In the genomic region with DNA sequence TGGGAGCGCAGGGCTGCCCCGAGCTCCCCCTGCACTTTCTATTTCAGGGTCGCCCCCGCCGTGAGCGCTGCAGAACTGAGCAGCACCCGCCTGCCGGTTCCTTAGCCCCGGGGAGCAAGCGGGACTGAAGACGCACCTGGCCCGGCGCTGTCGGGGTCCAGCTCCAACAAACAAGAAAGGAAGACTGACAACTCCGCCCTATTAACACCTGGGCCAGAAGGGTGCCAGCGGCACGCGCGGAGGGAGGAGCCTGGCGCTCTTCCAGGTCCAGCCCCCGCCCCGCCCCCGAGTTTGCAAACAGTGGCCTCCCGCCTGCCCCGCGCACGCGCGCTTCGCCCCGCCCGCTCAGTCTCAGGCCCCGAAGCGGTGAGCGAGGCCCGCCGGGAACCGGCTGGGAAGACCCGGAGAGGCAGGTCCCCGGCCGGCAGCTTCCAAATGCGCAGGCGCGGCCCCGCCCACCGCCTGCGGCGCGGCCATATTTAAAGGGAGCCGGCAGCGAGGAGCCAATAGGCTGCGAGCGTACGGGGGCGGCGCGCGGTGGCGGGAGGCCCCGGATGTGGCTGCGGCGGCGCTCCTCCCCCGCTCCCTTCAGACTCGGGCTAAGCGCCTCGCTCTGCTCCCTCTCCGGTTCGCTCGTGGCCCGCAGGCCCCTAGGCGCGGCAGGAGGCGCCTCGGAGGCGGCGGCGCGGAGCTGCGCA, we compare ENCODE assay signal across 8 mouse cellular contexts. TPM values are rescaled to one million over a fixed set of nuclear protein-coding genes. Genes with fewer than 3 reads are reported as not detected.
A peak's percentile ranks its signal among the peaks of the same experiment; 100 is the strongest.
DNase-seq lines count a peak whose midpoint lies in the region; ATAC-seq and TF ChIP-seq lines count a peak whose summit lies in the region.

A gene (plus strand): TSS at position 587 of the 698 bp plus-strand sequence.

- peaks cover 6% of the 10 kb centered on the region for H3K27me3 ChIP-seq in embryonic facial prominence, embryonic 14.5 days (replicated peaks; ENCODE audit: control insufficient read depth, insufficient read depth, low read length)
- H3K27me3 ChIP-seq in limb, embryonic 14.5 days (ENCODE audit: control insufficient read depth, insufficient read depth, low read length) = no peaks in the 10 kb centered on the region
- peaks cover 4% of the 10 kb centered on the region; the same call in 1 of the 2 replicates for H3K27me3 ChIP-seq in midbrain, postnatal 0 days (ENCODE audit: insufficient read depth, low read length)

- peak within 1 kb of the TSS; percentile 93 for H3K27ac ChIP-seq in embryonic facial prominence, embryonic 14.5 days (replicated peaks; ENCODE audit: low read depth, low read length)
- H3K27ac ChIP-seq in limb, embryonic 14.5 days (replicated peaks; ENCODE audit: low read depth, low read length) = peak within 1 kb of the TSS; percentile 88
- peak within 1 kb of the TSS; percentile 96 for H3K27ac ChIP-seq in midbrain, postnatal 0 days (ENCODE audit: low read depth, low read length)

- H3K36me3 ChIP-seq in embryonic facial prominence, embryonic 14.5 days (ENCODE audit: control insufficient read depth, insufficient read depth, low read length) = peaks cover 20% of the 10 kb centered on the region
- peaks cover 22% of the 10 kb centered on the region for H3K36me3 ChIP-seq in limb, embryonic 14.5 days (ENCODE audit: control insufficient read depth, insufficient read depth, low read length)
- peaks cover 19% of the 10 kb centered on the region for H3K36me3 ChIP-seq in midbrain, postnatal 0 days (ENCODE audit: insufficient read depth, low read length)

- no peaks in the 10 kb centered on the region for H3K9me3 ChIP-seq in embryonic facial prominence, embryonic 14.5 days (ENCODE audit: control insufficient read depth, low read length)
- no peaks in the 10 kb centered on the region for H3K9me3 ChIP-seq in limb, embryonic 14.5 days (ENCODE audit: control insufficient read depth, low read length)
- no peaks in the 10 kb centered on the region for H3K9me3 ChIP-seq in midbrain, postnatal 0 days (ENCODE audit: low read length)

- H3K4me2 ChIP-seq in embryonic facial prominence, embryonic 14.5 days (ENCODE audit: low read depth, low read length) = peak within 1 kb of the TSS; percentile 95
- peak within 1 kb of the TSS; percentile 86 for H3K4me2 ChIP-seq in limb, embryonic 14.5 days (replicated peaks; ENCODE audit: low read depth, low read length, severe bottlenecking)
- H3K4me2 ChIP-seq in midbrain, postnatal 0 days (ENCODE audit: low read depth, low read length, poor library complexity, severe bottlenecking) = peak within 1 kb of the TSS; percentile 99

- WGBS in embryonic facial prominence, embryonic 14.5 days = 0% methylated on average over 22 of the region's 80 CpGs
- WGBS in limb, embryonic 14.5 days = under 1% methylated on average over 49 of the region's 80 CpGs
- WGBS in midbrain, postnatal 0 days = under 1% methylated on average over 42 of the region's 80 CpGs

- peak; percentile 97 for ATAC-seq in embryonic facial prominence, embryonic 14.5 days (ENCODE audit: low read depth)
- peak; percentile 94 for ATAC-seq in limb, embryonic 14.5 days (ENCODE audit: low FRiP score, low read depth)
- ATAC-seq in midbrain, postnatal 0 days (ENCODE audit: low FRiP score) = peak; percentile 95

- H3K4me1 ChIP-seq in embryonic facial prominence, embryonic 14.5 days (ENCODE audit: control insufficient read depth, insufficient read depth, low read length) = peaks cover 16% of the 10 kb centered on the region
- peaks cover 30% of the 10 kb centered on the region for H3K4me1 ChIP-seq in limb, embryonic 14.5 days (ENCODE audit: control insufficient read depth, insufficient read depth, low read length)
- peaks cover 18% of the 10 kb centered on the region; the same call in 1 of the 2 replicates for H3K4me1 ChIP-seq in midbrain, postnatal 0 days (ENCODE audit: insufficient read depth, low read length)

- peak within 1 kb of the TSS; percentile 92 for H3K9ac ChIP-seq in embryonic facial prominence, embryonic 14.5 days (ENCODE audit: low read depth, low read length)
- H3K9ac ChIP-seq in limb, embryonic 14.5 days (ENCODE audit: low read depth, low read length, severe bottlenecking) = peak within 1 kb of the TSS; percentile 85
- peak within 1 kb of the TSS; percentile 91 for H3K9ac ChIP-seq in midbrain, postnatal 0 days (replicated peaks; ENCODE audit: low read length, poor library complexity, severe bottlenecking)

- no peak for TF ChIP-seq POLR2A in limb, embryonic 14.5 days (IDR thresholded peaks at IDR 0.05; ENCODE audit: borderline replicate concordance, extremely low read depth, insufficient read depth, insufficient read length)

- TF ChIP-seq CTCF in midbrain, postnatal 0 days (IDR thresholded peaks at IDR 0.05) = no peak

- DNase-seq in 3T3-L1 (ENCODE audit: low read depth, low spot score) = peak; percentile 95
- peak; percentile 99 to 100 for DNase-seq in adrenal gland, postnatal 4 days (ENCODE audit: low spot score in 2 of 2)
- DNase-seq in embryonic facial prominence, embryonic 14.5 days (ENCODE audit: low spot score) = peak; percentile 98
- peak; percentile 97 for DNase-seq in heart, adult 8-10 months (ENCODE audit: low spot score)
- peak; percentile 99 for DNase-seq in kidney, adult 9 months
- DNase-seq in limb, embryonic 14.5 days (ENCODE audit: low spot score) = peak; percentile 96
- DNase-seq in midbrain, postnatal 0 days (ENCODE audit: low spot score) = peak; percentile 97
- peak; percentile 97 for DNase-seq in spleen, postnatal 14 days (ENCODE audit: low spot score in 2 of 2)

- H3K4me3 ChIP-seq in embryonic facial prominence, embryonic 14.5 days (ENCODE audit: low read depth, low read length) = peak within 1 kb of the TSS; percentile 90
- H3K4me3 ChIP-seq in limb, embryonic 14.5 days (replicated peaks; ENCODE audit: low read length) = peak within 1 kb of the TSS; percentile 96
- peak within 1 kb of the TSS; percentile 97 for H3K4me3 ChIP-seq in midbrain, postnatal 0 days (ENCODE audit: low read depth, low read length)

RNA-seq across cellular contexts. Expression of the gene that starts here (rescaled TPM):
- total RNA-seq in adrenal gland, postnatal 4 days (2021) = 10 to 100 TPM; 45.3 to 47.4 TPM
- polyA plus RNA-seq in embryonic facial prominence, embryonic 14.5 days (2014; fragmentation: Nextera tagmentation; extraction: Ambion mirVana) = 6.1 and 6.3 TPM in 2 replicates
- 10 to 100 TPM; 63.9 to 69.4 (median 67.0) TPM for total RNA-seq in heart, adult 8-10 months (2022)
- 69.1 and 75.6 TPM in 2 replicates for polyA plus RNA-seq in limb, embryonic 14.5 days (2012; rRNA removed)
- 7.7 and 7.8 TPM in 2 replicates for polyA plus RNA-seq in limb, embryonic 14.5 days (2014; fragmentation: Nextera tagmentation; extraction: Ambion mirVana)
- total RNA-seq in midbrain, postnatal 0 days (2014; rRNA removed) = 113 and 118 TPM in 2 replicates
- polyA plus RNA-seq in midbrain, postnatal 0 days (2015; fragmentation: Nextera tagmentation; extraction: Ambion mirVana) = 22.0 and 23.6 TPM in 2 replicates

Comparison
In these comparisons a context has a peak if more than half of its experiments do, and no peak if none do; other contexts are left out.
1. Peak in every context shown above with its lines: DNase-seq, ATAC-seq, H3K4me3 ChIP-seq and H3K27ac ChIP-seq.